Mouse (Mus musculus): ENCODE data around the gene Scn4a.
"Not testable (repeated sequence)": the region's sequence is repeated elsewhere in the genome, so short reads cannot be mapped to it uniquely, and the experiment has no call there.

The Scn4a gene

GRCm38 (mm10) chr11:106364712-106365111 is 11.6 kb upstream of the Scn4a start:
- CTCF ChIA-PET, result interaction anchor here (0.6 to 0.8 kb wide), 2 partner anchors 9 to 110 kb away, joined by 3 read pairs; no protein-coding TSS in a partner anchor

GRCm38 (mm10) chr11:106359350-106359749 is 6.3 kb upstream of the Scn4a start:
- CTCF ChIA-PET, result no interaction called here

DNA sequence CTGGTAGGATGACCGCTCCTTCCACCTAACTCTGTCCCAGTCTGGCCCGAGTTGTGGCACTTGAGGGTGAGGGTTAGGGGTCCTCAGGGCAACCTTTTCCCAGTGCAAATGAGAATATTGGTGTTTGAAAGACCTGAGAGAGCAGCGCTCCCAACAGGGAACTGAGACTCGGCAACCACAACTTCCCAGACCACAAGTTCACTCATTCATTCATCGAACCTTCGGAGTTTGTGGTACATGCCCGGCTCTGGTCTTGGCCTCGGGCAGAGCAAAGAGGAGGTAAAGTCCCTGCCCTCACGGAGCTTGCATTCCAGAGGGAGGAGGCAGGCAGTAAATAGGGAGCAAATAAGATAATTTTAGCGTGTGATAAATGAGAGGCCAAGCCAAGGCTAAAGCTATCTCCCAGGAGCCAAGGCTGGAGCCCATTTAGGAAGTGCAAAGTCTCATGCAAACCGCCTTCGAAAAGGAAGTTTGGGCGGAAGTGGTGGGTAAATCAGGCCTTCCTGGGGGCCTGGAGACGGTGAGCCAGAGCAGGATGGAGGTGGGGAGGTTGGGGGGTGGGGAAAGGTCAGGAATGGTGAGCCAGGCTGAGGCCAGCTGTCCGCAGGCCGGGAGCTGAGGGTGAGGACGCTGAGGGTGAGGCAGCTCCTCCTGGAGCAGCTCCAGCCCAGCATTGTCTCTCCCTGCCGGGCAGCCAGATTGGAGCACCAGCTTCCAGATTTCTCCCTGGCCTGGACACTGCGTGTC is 2.5 kb upstream of the Scn4a start:
- CTCF ChIA-PET, result interaction anchor here (0.7 to 1.1 kb wide), 3 partner anchors 9 to 11 kb away, joined by 3 read pairs; partner anchors contain the start of gene Prr29

GRCm38 (mm10) chr11:106354181-106354580 is 1.1 kb upstream of the Scn4a start:
- CTCF ChIA-PET, result no interaction called here

- CTCF ChIA-PET, result no interaction called here
These were observed 1.1 kb downstream of the Scn4a start for GRCm38 (mm10) chr11:106351941-106352340.

GRCm38 (mm10) chr11:106351253-106351652 is 1.8 kb downstream of the Scn4a start:
- CTCF ChIA-PET, result no interaction called here

GRCm38 (mm10) chr11:106350853-106351252 is 2.2 kb downstream of the Scn4a start:
- CTCF ChIA-PET, result no interaction called here

- CTCF ChIA-PET, result no interaction called here
These were observed 3.3 kb downstream of the Scn4a start for GRCm38 (mm10) chr11:106349772-106350171.

GRCm38 (mm10) chr11:106344910-106345309 is 8.2 kb downstream of the Scn4a start:
- CTCF ChIA-PET, result interaction anchor here (0.8 to 1.0 kb wide), 2 partner anchors 11 to 59 kb away, joined by 3 read pairs; no protein-coding TSS in a partner anchor

DNA sequence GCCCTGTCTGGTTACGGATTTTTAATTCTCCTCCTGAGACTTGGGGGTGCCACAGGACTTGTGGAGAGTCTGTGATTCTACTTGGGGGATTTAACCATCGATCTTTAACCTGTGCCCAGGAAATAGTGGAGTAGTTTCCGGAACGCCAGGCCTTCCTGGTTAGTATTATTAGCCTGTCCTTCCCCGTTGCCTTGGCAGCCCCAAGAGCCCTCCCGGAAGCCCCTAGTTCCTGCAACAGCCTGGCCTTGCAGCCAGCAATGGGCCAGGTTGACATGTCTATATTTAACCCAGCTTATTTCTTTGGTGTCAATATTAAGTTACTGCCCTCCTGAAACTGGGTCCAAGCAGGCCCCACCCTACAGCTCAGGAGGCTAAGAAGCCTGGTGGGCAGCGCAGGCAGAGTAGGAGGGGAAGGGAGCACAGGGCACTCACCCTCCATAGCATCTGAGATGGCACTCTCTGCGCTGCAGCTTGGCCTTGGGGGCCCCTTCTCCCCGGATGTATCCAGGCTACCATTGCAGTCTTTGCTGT is 12.0 kb downstream of the Scn4a start:
- CTCF ChIA-PET, result no interaction called here

DNA sequence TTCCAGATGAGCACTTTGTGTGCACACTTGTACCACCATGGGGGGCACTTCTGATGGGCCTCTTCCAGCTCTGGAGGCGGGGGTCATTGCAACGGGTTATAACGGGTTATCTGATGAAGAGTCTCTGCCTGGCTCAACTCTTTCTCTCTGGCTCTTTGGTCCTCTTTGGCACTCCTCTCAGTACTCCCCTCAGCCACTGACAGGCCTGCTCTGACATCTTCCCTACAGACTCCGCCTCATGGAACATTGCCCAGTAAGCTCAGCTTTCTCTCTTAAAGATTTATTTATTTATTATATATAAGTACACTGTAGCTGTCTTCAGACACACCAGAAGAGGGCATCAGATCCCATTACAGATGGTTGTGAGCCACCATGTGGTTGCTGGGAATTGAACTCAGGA is 13.8 kb downstream of the Scn4a start:
- CTCF ChIA-PET, result not testable (repeated sequence)

DNA sequence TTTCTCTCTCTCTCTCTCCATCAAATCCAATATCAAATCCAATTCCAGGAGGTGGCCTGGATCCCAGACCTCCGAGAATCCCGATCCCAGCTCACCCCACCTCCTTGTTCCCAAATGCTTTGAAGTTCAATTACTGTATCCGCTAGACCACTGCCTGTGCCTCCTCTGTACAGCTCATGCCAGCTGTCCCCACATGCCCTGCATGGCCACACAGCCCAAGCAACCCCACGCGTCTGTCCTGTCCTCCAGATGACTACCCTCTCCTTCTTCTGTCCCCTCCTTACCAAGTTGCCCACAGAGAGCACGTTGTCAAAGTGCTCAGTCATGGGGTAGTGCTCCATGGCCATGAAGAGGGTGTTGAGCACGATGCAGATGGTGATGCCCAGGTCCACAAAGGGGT is 14.2 kb downstream of the Scn4a start:
- CTCF ChIA-PET, result no interaction called here

- CTCF ChIA-PET, result no interaction called here
These were observed 15.1 kb downstream of the Scn4a start for GRCm38 (mm10) chr11:106338029-106338428.

DNA sequence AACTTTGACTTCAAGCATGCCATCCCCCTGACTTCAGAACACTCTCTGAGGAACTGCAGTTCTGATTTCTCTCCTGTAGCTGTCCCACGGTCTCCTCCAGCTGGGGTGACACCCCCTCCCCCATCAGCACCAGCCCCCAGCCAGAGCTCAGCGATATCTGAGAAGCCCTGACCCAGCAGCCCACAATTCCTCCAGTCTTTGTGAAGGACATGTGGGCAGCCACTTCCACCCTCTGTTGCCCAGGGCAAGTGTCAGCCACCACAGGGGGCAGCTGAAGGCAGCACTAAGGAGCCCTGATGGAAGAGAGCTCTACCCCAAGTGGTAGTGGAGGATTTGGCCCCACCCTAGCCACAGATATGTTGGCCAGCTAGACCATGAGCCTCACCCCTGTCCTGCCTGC is 19.0 kb downstream of the Scn4a start:
- CTCF ChIA-PET, result interaction anchor here (0.6 to 2.4 kb wide), 4 partner anchors 26 to 57 kb away, joined by 3 to 10 read pairs (median 6); no protein-coding TSS in a partner anchor

DNA sequence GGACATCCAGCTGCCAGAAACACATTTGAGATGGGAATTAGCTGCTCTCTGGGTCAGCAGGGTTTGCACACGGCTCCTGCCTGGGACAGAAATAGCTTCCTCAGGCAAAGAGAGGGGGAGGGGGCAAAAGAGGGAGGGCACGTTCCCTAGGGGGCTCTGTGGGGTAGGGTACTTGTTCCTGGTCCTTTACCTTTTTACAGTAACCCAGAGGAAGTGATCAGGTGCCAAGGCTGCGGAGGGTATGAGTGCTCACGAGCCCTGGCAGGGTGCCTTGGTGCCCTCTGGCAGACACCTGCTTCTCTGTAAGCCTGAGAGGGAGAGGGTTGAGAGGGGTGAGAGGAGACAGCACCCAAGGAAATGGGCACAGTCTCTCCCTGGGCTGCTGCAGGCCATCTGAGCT is 20.6 kb downstream of the Scn4a start:
- CTCF ChIA-PET, result interaction anchor here (2.4 kb wide), 1 partner anchor 59 kb away, joined by 9 read pairs; no protein-coding TSS in a partner anchor

GRCm38 (mm10) chr11:106329682-106330081 is 23.4 kb downstream of the Scn4a start:
- CTCF ChIA-PET, result interaction anchor here (0.6 to 1.2 kb wide), 2 partner anchors 18 to 61 kb away, joined by 3 to 4 read pairs; no protein-coding TSS in a partner anchor

DNA sequence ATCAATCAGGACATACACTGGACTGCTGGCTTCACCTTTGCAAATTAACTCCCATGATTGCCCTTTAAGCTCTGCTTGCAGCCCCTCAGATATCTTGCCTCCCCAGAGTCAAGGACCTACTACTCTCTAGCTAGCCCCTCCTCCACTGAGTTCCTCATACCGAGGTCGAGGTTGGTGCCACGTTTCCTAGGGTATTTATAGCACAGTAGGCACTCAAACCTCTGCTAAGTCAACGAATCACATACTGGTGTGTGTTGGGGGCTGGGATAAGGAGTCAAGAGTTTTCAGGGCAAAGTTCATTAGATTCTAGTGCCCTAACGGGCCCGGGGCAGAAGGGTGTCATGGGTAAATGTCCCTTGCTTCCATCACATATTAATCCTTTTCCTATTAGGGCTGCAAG is 24.0 kb downstream of the Scn4a start:
- CTCF ChIA-PET, result interaction anchor here (0.6 to 1.2 kb wide), 2 partner anchors 17 to 62 kb away, joined by 3 to 4 read pairs; no protein-coding TSS in a partner anchor

GRCm38 (mm10) chr11:106328521-106328920 is 24.6 kb downstream of the Scn4a start:
- CTCF ChIA-PET, result no interaction called here

GRCm38 (mm10) chr11:106326475-106326874 is 26.6 kb downstream of the Scn4a start:
- CTCF ChIA-PET, result no interaction called here

- CTCF ChIA-PET, result interaction anchor here (0.5 to 1.2 kb wide), 3 partner anchors 13 to 591 kb away, joined by 6 to 10 read pairs (median 6); no protein-coding TSS in a partner anchor
These were observed 27.4 kb downstream of the Scn4a start for GRCm38 (mm10) chr11:106325566-106326206.

GRCm38 (mm10) chr11:106324858-106325257 is 28.2 kb downstream of the Scn4a start:
- CTCF ChIA-PET, result interaction anchor here (1.1 to 1.2 kb wide), 2 partner anchors 12 to 21 kb away, joined by 6 to 10 read pairs; no protein-coding TSS in a partner anchor

Data from spleen, embryonic (tissue).